25 mouse cellular contexts compared by ENCODE assay signal in the genomic region with DNA sequence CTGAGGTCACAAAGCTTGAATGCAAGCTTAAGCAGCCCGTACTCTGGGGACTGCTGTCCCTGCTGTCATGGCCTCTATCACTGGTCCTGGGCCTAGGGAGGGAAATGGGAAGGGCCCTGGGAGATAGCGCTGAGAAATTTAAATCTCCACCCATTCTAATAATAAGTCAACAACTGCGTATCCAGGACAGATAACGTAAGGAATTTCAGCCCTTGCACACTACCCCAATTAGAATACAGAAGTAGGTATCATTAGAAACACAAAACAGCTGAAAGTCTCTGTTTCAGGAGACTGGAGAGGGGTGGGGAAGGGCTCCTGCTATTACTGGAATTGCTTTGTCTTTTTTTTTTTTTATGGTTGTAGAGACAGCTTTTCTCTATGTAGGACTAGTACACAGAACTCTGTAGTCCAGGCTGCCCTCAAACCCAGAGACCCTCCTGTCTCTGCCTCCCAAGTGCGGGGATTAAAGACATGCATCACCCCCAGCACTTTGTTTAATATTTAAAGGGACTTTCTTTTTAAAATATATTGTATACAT. TPM values are rescaled to one million over a fixed set of nuclear protein-coding genes. Genes with fewer than 3 reads are reported as not detected.
"Had no signal": no experiment of that assay in that cellular context is flagged by ENCODE, and none has a peak within 500 bp of the region (broad histone marks: within the 10 kb centered on the region; RNA-seq: fewer than 3 reads in every experiment).

No protein-coding gene starts in this region.

- H3K4me3 ChIP-seq: heart, embryonic 10.5 days; heart, embryonic 12.5 days; hindbrain, embryonic 10.5 days; hindbrain, embryonic 12.5 days; layer of hippocampus, adult 2 months; left cerebral cortex, adult 2 months; limb, embryonic 10.5 days; limb, embryonic 12.5 days; liver, embryonic 13.5 days had no signal

- H3K9ac ChIP-seq: heart, embryonic 12.5 days; hindbrain, embryonic 12.5 days; hindbrain, embryonic 14.5 days; limb, embryonic 12.5 days; liver, embryonic 13.5 days had no signal

- H3K36me3 ChIP-seq: heart, embryonic 10.5 days; heart, embryonic 12.5 days; hindbrain, embryonic 10.5 days; hindbrain, embryonic 12.5 days; limb, embryonic 10.5 days; limb, embryonic 12.5 days; liver, embryonic 13.5 days had no signal

- H3K27ac ChIP-seq: heart, embryonic 10.5 days; hindbrain, embryonic 10.5 days; hindbrain, embryonic 12.5 days; hindbrain, embryonic 14.5 days; left cerebral cortex, adult 2 months; limb, embryonic 10.5 days; limb, embryonic 12.5 days; liver, embryonic 13.5 days had no signal

- ATAC-seq: hindbrain, embryonic 16.5 days; inflammation-experienced regulatory T-cells, adult 6 months; intestine, embryonic 16.5 days had no signal

- H3K4me2 ChIP-seq: heart, embryonic 12.5 days; hindbrain, embryonic 12.5 days; hindbrain, embryonic 14.5 days; limb, embryonic 12.5 days; liver, embryonic 11.5 days; liver, embryonic 13.5 days had no signal

- H3K27me3 ChIP-seq: heart, embryonic 12.5 days; hindbrain, embryonic 12.5 days; limb, embryonic 12.5 days; liver, embryonic 13.5 days had no signal

- DNase-seq: gastrocnemius, postnatal 14 days; gastrocnemius, postnatal 36 days; heart, adult 11 months; heart, postnatal 10 days; heart, postnatal 4 days; kidney, adult 18-20 months; kidney, adult 8-10 months; kidney, postnatal 10 days; kidney, postnatal 25 days; kidney, postnatal 4 days; liver; liver, embryonic 13.5 days had no signal

- H3K4me1 ChIP-seq: heart, embryonic 10.5 days; heart, embryonic 12.5 days; limb, embryonic 10.5 days; limb, embryonic 12.5 days; liver, embryonic 13.5 days had no signal

- H3K9me3 ChIP-seq: heart, embryonic 10.5 days; hindbrain, embryonic 10.5 days; hindbrain, embryonic 12.5 days; limb, embryonic 10.5 days; liver, embryonic 13.5 days had no signal

RNA-seq across cellular contexts. Expression of a gene that starts 56.4 kb away (rescaled TPM):
- polyA plus RNA-seq: heart, embryonic 12.5 days had no signal
